Mouse (Mus musculus) heart, adult 2 months (tissue): ENCODE data around the gene Gm47959. TPM values are rescaled to one million over a fixed set of nuclear protein-coding genes. Genes with fewer than 3 reads are reported as not detected.
"Not testable (repeated sequence)": the region's sequence is repeated elsewhere in the genome, so short reads cannot be mapped to it uniquely, and the experiment has no call there.

Source experiments
- DNase-seq, 2 experiments: peaks; one replicate each; pipeline ENCODE4 v3.0.0; 2021
- H3K27ac ChIP-seq: fragments of 200-600 bp; 2 replicates; pipeline ENCODE4 v1.8.1; 2022
- H3K27me3 ChIP-seq: fragments of 200-500 bp; 2 replicates; pipeline ENCODE4 v1.6.1; 2012; ENCODE audit warnings: mild to moderate bottlenecking, low read length, inconsistent platforms, mixed read lengths; ENCODE audit not compliant: control insufficient read depth, insufficient read depth
- H3K36me3 ChIP-seq: fragments of 200-500 bp; 2 replicates; pipeline ENCODE4 v1.6.1; 2012; ENCODE audit warnings: low read length, inconsistent platforms; ENCODE audit not compliant: control insufficient read depth, insufficient read depth
- H3K4me1 ChIP-seq: fragments of 200-500 bp; 2 replicates; pipeline ENCODE4 v1.6.1; 2011; ENCODE audit warnings: low read length; ENCODE audit not compliant: control insufficient read depth, insufficient read depth
- H3K4me3 ChIP-seq: fragments of 200-600 bp; 2 replicates; pipeline ENCODE4 v1.8.1; 2022
- H3K79me2 ChIP-seq: fragments of 200-500 bp; replicated peaks from 2 replicates; pipeline ENCODE4 v1.6.1; 2012; ENCODE audit warnings: mild to moderate bottlenecking, inconsistent platforms, low read length, moderate library complexity, mixed read lengths; ENCODE audit not compliant: control insufficient read depth, insufficient read depth
- H3K9ac ChIP-seq: fragments of 200-500 bp; 2 replicates; pipeline ENCODE4 v1.6.1; 2012; ENCODE audit warnings: low read depth, mild to moderate bottlenecking, control low read depth, inconsistent platforms, low read length, mixed read lengths
- CTCF ChIP-seq: fragments of 200-600 bp; IDR thresholded peaks from 2 replicates; pipeline ENCODE4 v1.8.1; 2022; ENCODE audit warnings: antibody characterized with exemption, mild to moderate bottlenecking, moderate library complexity
- EP300 ChIP-seq: fragments of 200-500 bp; IDR thresholded peaks from 2 replicates; pipeline ENCODE4 v1.6.1; 2011; ENCODE audit warnings: low read depth, low read length, control low read depth; ENCODE audit not compliant: insufficient read depth
- POLR2A ChIP-seq: fragments of 200-500 bp; IDR thresholded peaks from 2 replicates; pipeline ENCODE4 v1.6.1; 2011; ENCODE audit warnings: mild to moderate bottlenecking, low read depth, low read length, control low read depth; ENCODE audit not compliant: insufficient read depth
- WGBS: fragments of 180-500 bp; shearing (Covaris S2); methylation state at CpG from one replicate; pipeline ENCODE4 v1.1.7; 2018; 5-methylcytosine and 5-hydroxymethylcytosine counted together
- intact Hi-C: fragments of 180-260 bp; cut with DNase I; formaldehyde crosslinking; loops from one replicate; pipeline ENCODE4 v1.15.1; 2025
- long read RNA-seq: library from polyadenylated mRNA; stranded (forward); transcript quantifications from one replicate; pipeline ENCODE4 v2.0.0, GENCODE M21; 2021
- polyA plus RNA-seq: library from polyadenylated mRNA; depleted of rRNA; stranded (reverse); fragments of >200 nt; gene quantifications from 2 replicates; pipeline ENCODE4 v1.2.3, GENCODE M21; 2012; rRNA removed
- total RNA-seq, 2 experiments: library from RNA; stranded (reverse); gene quantifications; 2 replicates each; pipeline ENCODE4 v1.2.3; 2021

The Gm47959 gene
- not detected for total RNA-seq
- polyA plus RNA-seq = not detected in 2 replicates
- long read RNA-seq = 0 reads

GRCm38 (mm10) chr1:83000306-83000705 is at the start of gene Gm47959:
Gene Gm47959 (plus strand): TSS chr1:83000548.
- intact Hi-C loops, H3K4me3 ChIP-seq, H3K27ac ChIP-seq, H3K27me3 ChIP-seq, H3K79me2 ChIP-seq, H3K4me1 ChIP-seq, H3K36me3 ChIP-seq, DNase-seq, H3K9ac ChIP-seq: not testable (repeated sequence)
- 95% methylated on average over 9 of the region's 9 CpGs for WGBS

- H3K27me3 ChIP-seq, H3K79me2 ChIP-seq, H3K27ac ChIP-seq, H3K4me1 ChIP-seq, H3K9ac ChIP-seq, H3K36me3 ChIP-seq, H3K4me3 ChIP-seq, DNase-seq, intact Hi-C loops: not testable (repeated sequence)
Measured at GRCm38 (mm10) chr1:82955913-82956312, 44.4 kb upstream of the Gm47959 start, which contains the start of gene Gm7544. Gene Gm7544 (minus strand): TSS chr1:82956013.

GRCm38 (mm10) chr1:82959870-82960385 is 40.4 kb upstream of the Gm47959 start, which contains the start of gene Gm47955:
Gene Gm47955 (plus strand): TSS chr1:82960286.
- Histone ChIP-seq H3K4me3 (no peak within 1 kb of the TSS), H3K79me2 (no peaks in the 10 kb centered on the region), H3K4me1 (no peaks in the 10 kb centered on the region), H3K36me3 (no peaks in the 10 kb centered on the region), H3K27ac (no peak within 1 kb of the TSS), H3K27me3 (no peaks in the 10 kb centered on the region), H3K9ac (no peak within 1 kb of the TSS)
- TF ChIP-seq POLR2A (no peak), EP300 (no peak), CTCF (no peak)
- no peak for DNase-seq
- intact Hi-C loops = no loop called here
- 79% methylated on average over 11 of the region's 11 CpGs for WGBS

GRCm38 (mm10) chr1:82966413-82966812 is 33.9 kb upstream of the Gm47959 start:
- Histone ChIP-seq H3K4me3 (no peak overlapping the region), H3K4me1 (no peaks in the 10 kb centered on the region), H3K27me3 (no peaks in the 10 kb centered on the region), H3K27ac (no peak overlapping the region), H3K36me3 (no peaks in the 10 kb centered on the region), H3K9ac (no peak overlapping the region), H3K79me2 (no peaks in the 10 kb centered on the region)
- WGBS = 67% methylated on average over 3 of the region's 3 CpGs
- DNase-seq = no peak
- TF ChIP-seq POLR2A = no peak
- TF ChIP-seq CTCF = no peak
- no peak for TF ChIP-seq EP300
- intact Hi-C loops = no loop called here

GRCm38 (mm10) chr1:82972046-82972445 is 28.3 kb upstream of the Gm47959 start:
- 2% methylated on average over 4 of the region's 4 CpGs for WGBS
- TF ChIP-seq EP300 (no peak), CTCF (no peak), POLR2A (no peak)
- H3K27ac ChIP-seq = no peak overlapping the region; the same call in 1 of the 2 replicates
- H3K4me1 ChIP-seq = peaks cover 3% of the 10 kb centered on the region
- intact Hi-C loops = no loop called here
- peak; percentile 18 to 23 for DNase-seq
- no peaks in the 10 kb centered on the region for H3K79me2 ChIP-seq
- H3K36me3 ChIP-seq = no peaks in the 10 kb centered on the region
- H3K9ac ChIP-seq = no peak overlapping the region
- no peaks in the 10 kb centered on the region for H3K27me3 ChIP-seq
- no peak overlapping the region for H3K4me3 ChIP-seq

- 78% methylated on average over 1 of the region's 1 CpGs for WGBS
- Histone ChIP-seq H3K27me3 (no peaks in the 10 kb centered on the region), H3K79me2 (no peaks in the 10 kb centered on the region), H3K9ac (no peak overlapping the region), H3K27ac (no peak overlapping the region), H3K4me3 (no peak overlapping the region), H3K36me3 (no peaks in the 10 kb centered on the region), H3K4me1 (peaks cover 3% of the 10 kb centered on the region)
- TF ChIP-seq CTCF (peak; percentile 29), EP300 (no peak)
- no peak for DNase-seq
- intact Hi-C loops = no loop called here
Measured at GRCm38 (mm10) chr1:82973244-82973643, 27.1 kb upstream of the Gm47959 start.
